Mouse (Mus musculus) myocyte (in vitro differentiated cells): ENCODE measurements at regions not wholly inside any gene's neighbourhood (a gene's known extent, or its start where the extent isn't known, plus 50 kb on each side); places are given as distances from the start of the nearest gene placed in this dataset.

Experiments
- CEBPB ChIP-seq: IDR thresholded peaks from 2 replicates; pipeline ENCODE4 v1.6.1; 2011; ENCODE audit warnings: mild to moderate bottlenecking, moderate library complexity; ENCODE audit not compliant: poor library complexity, insufficient read depth, severe bottlenecking
- E2F4 ChIP-seq: IDR thresholded peaks from one replicate; pipeline ENCODE4 v1.6.1; 2011; ENCODE audit warnings: mild to moderate bottlenecking, control low read depth, moderate library complexity; ENCODE audit not compliant: insufficient read depth
- MAX ChIP-seq: IDR thresholded peaks from one replicate; pipeline ENCODE4 v1.6.1; 2011; ENCODE audit warnings: low read depth, mild to moderate bottlenecking, control low read depth
- MYOD1 ChIP-seq, 3 experiments: IDR thresholded peaks; one replicate each; pipeline ENCODE4 v1.6.1; 2011; ENCODE audit warnings: control low read depth in 2 of 3, low read depth in 2 of 3, mild to moderate bottlenecking in 2 of 3, moderate library complexity in 1 of 3; ENCODE audit not compliant: insufficient read length in 2 of 3, control insufficient read depth in 1 of 3
- MYOG ChIP-seq, 3 experiments: IDR thresholded peaks; one replicate each; pipeline ENCODE4 v1.6.1; 2011; ENCODE audit warnings: control low read depth in 2 of 3, low read depth in 2 of 3, mild to moderate bottlenecking in 2 of 3; ENCODE audit not compliant: insufficient read length in 2 of 3, control insufficient read depth in 1 of 3, insufficient read depth in 1 of 3
- POLR2A ChIP-seq: IDR thresholded peaks from one replicate; pipeline ENCODE4 v1.6.1; 2011; ENCODE audit warnings: low read depth, mild to moderate bottlenecking, control low read depth, moderate library complexity; ENCODE audit not compliant: insufficient read length
- POLR2AphosphoS2 ChIP-seq: IDR thresholded peaks from one replicate; pipeline ENCODE4 v1.6.1; 2011; ENCODE audit warnings: low read depth, control low read depth; ENCODE audit not compliant: insufficient read length
- SRF ChIP-seq: IDR thresholded peaks from one replicate; pipeline ENCODE4 v1.6.1; 2011; ENCODE audit warnings: low read depth; ENCODE audit not compliant: control insufficient read depth, insufficient read length
- TCF12 ChIP-seq: IDR thresholded peaks from one replicate; pipeline ENCODE4 v1.6.1; 2011; ENCODE audit warnings: mild to moderate bottlenecking, control low read depth; ENCODE audit not compliant: poor library complexity, insufficient read depth, severe bottlenecking
- USF1 ChIP-seq: IDR thresholded peaks from one replicate; pipeline ENCODE4 v1.6.1; 2011; ENCODE audit warnings: low read depth, mild to moderate bottlenecking, control low read depth, moderate library complexity

- no peak for TF ChIP-seq TCF12
- TF ChIP-seq E2F4, result no peak
- no peak for TF ChIP-seq MAX
- TF ChIP-seq POLR2A, result no peak
- TF ChIP-seq CEBPB, result no peak
- TF ChIP-seq MYOD1 (IDR thresholded peaks at IDR 0.05; ENCODE audit: control insufficient read depth in 1 of 3, insufficient read length in 2 of 3, low read depth in 2 of 3), result no peak
- no peak for TF ChIP-seq POLR2AphosphoS2
- TF ChIP-seq MYOG (IDR thresholded peaks at IDR 0.05; ENCODE audit: control insufficient read depth in 1 of 3, insufficient read depth in 1 of 3, insufficient read length in 2 of 3, low read depth in 2 of 3), result no peak
- TF ChIP-seq USF1, result no peak
- TF ChIP-seq SRF, result no peak
These were observed 272.4 kb upstream of the Slitrk5 start for GRCm38 (mm10) chr14:111402538-111402937.
